11 mouse cellular contexts compared by ENCODE assay signal in the genomic region with DNA sequence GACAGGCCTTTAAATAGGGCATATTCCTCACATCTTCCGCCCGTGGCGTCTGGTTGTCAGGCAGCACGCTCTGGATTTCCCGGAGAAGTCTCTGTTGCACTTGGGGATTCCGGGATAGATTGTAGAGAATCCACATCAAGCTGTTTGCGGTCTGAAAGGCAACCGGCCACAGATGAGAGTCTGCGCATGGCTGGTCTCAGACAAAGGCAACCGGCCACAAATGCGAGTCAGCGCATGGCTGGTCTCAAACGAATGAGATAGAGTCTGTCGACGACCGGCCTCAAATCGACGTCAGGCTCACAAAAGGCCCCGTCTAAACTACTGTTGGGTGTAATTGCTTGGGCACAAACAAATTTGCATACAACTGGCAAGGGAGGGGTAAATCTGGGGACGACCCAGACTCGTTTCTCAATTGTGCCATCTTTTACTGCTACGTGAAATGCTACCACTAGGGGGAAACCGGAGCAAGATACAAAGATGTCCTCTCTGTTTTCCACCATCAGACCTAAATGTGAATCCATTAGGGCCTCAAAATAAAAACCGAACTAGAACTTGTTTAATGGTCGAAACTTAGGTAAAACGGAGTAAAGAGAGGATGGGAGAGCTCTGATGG. TPM values are rescaled to one million over a fixed set of nuclear protein-coding genes. Genes with fewer than 3 reads are reported as not detected.
DNase-seq lines count a peak whose midpoint lies in the region; ATAC-seq lines count a peak whose summit lies in the region.
"Had no signal": no experiment of that assay in that cellular context is flagged by ENCODE, and none has a peak within 500 bp of the region (broad histone marks: within the 10 kb centered on the region; RNA-seq: fewer than 3 reads in every experiment).

No protein-coding gene starts in this region.

- H3K9me3 ChIP-seq in neural tube, embryonic 11.5 days (ENCODE audit: control insufficient read depth, low read length) = no peaks in the 10 kb centered on the region

- H3K4me2 ChIP-seq in neural tube, embryonic 11.5 days (ENCODE audit: low read depth) = no peak overlapping the region

- ATAC-seq in neural tube, embryonic 11.5 days (ENCODE audit: insufficient read depth, low FRiP score, low TSS enrichment) = no peak

- peak; percentile 28 for DNase-seq in adrenal gland, postnatal 10 days
- no peak for DNase-seq in adrenal gland, postnatal 4 days (ENCODE audit: low spot score in 2 of 2)
- peak; percentile 35 for DNase-seq in neural tube, embryonic 11.5 days (ENCODE audit: low spot score)
- no peak for DNase-seq in neural tube, embryonic 10.5 days (ENCODE audit: extremely low spot score, low spot score)
- DNase-seq in lung, postnatal 10 days = peak; percentile 36
- peak; percentile 15 for DNase-seq in thymus, postnatal 4 days
- no peak for DNase-seq in left cerebral cortex, adult 8-10 months (ENCODE audit: low spot score in 2 of 2)
- DNase-seq in yolk sac, embryonic 10.5 days (ENCODE audit: low spot score) = no peak

- H3K4me1 ChIP-seq in neural tube, embryonic 11.5 days (ENCODE audit: control insufficient read depth, insufficient read depth, low read length) = no peaks in the 10 kb centered on the region

- H3K27me3 ChIP-seq in neural tube, embryonic 11.5 days (ENCODE audit: control insufficient read depth, insufficient read depth, low read length) = no peaks in the 10 kb centered on the region

- no peak overlapping the region for H3K9ac ChIP-seq in neural tube, embryonic 11.5 days (ENCODE audit: low read length)

- no peak overlapping the region for H3K27ac ChIP-seq in neural tube, embryonic 11.5 days (ENCODE audit: low read depth, low read length)
- H3K27ac ChIP-seq: macrophage had no signal

- H3K4me3 ChIP-seq in neural tube, embryonic 11.5 days (ENCODE audit: low read depth, low read length) = no peak overlapping the region

- no peaks in the 10 kb centered on the region for H3K36me3 ChIP-seq in neural tube, embryonic 11.5 days (ENCODE audit: control insufficient read depth, insufficient read depth, low read length)

- WGBS in neural tube, embryonic 11.5 days = 57% methylated on average over 26 of the region's 26 CpGs

RNA-seq across cellular contexts. Expression of a gene that starts 8.2 kb away (rescaled TPM):
- 10 to 100 TPM; 19.9 to 27.6 TPM for total RNA-seq in adrenal gland, postnatal 10 days (2021)
- total RNA-seq in adrenal gland, postnatal 4 days (2021) = 10 to 100 TPM; 20.9 to 24.6 TPM
- polyA plus RNA-seq in neural tube, embryonic 11.5 days (2014; fragmentation: Nextera tagmentation; extraction: Ambion mirVana) = 124 and 128 TPM in 2 replicates
- total RNA-seq in left cerebral cortex, adult 8-10 months (2022) = 10 to 100 TPM; 21.4 to 32.9 (median 29.2) TPM

RNA-seq across cellular contexts. Expression of a gene that starts 8.9 kb away (rescaled TPM):
- total RNA-seq in adrenal gland, postnatal 10 days (2021) = not detected
- total RNA-seq in adrenal gland, postnatal 4 days (2021) = 1 to 10 TPM in 1 of 2 experiments, not detected in 1; 3.0 TPM
- polyA plus RNA-seq in neural tube, embryonic 11.5 days (2014; fragmentation: Nextera tagmentation; extraction: Ambion mirVana) = not detected in 2 replicates
- total RNA-seq in left cerebral cortex, adult 8-10 months (2022) = not detected
- total RNA-seq: heart, postnatal 10 days had no signal
- polyA plus RNA-seq: C2C12, macrophage had no signal

Comparison
In these comparisons a context has a peak if more than half of its experiments do, and no peak if none do; other contexts are left out.
1. DNase-seq: peak in adrenal gland, postnatal 10 days (single experiment), neural tube, embryonic 11.5 days (single experiment), lung, postnatal 10 days (single experiment) and thymus, postnatal 4 days (single experiment); none in adrenal gland, postnatal 4 days (0 of 2), neural tube, embryonic 10.5 days (single experiment), left cerebral cortex, adult 8-10 months (0 of 2) and yolk sac, embryonic 10.5 days (single experiment).